Mouse (Mus musculus) small intestine, adult 2 months (tissue): ENCODE data around the gene Lcp1.

Source experiments
- CTCF ChIP-seq: fragments of 200-500 bp; IDR thresholded peaks from 2 replicates; pipeline ENCODE4 v1.5.1; 2012; ENCODE audit warnings: low read depth, mild to moderate bottlenecking, control low read depth, inconsistent platforms, low read length, moderate library complexity, mixed read lengths; ENCODE audit not compliant: insufficient replicate concordance, insufficient read length; ENCODE audit errors: extremely low read depth
- POLR2A ChIP-seq: fragments of 200-500 bp; IDR thresholded peaks from 2 replicates; pipeline ENCODE4 v1.6.1; 2012; ENCODE audit warnings: low read depth, mild to moderate bottlenecking, control low read depth, inconsistent platforms, low read length, moderate library complexity

DNA sequence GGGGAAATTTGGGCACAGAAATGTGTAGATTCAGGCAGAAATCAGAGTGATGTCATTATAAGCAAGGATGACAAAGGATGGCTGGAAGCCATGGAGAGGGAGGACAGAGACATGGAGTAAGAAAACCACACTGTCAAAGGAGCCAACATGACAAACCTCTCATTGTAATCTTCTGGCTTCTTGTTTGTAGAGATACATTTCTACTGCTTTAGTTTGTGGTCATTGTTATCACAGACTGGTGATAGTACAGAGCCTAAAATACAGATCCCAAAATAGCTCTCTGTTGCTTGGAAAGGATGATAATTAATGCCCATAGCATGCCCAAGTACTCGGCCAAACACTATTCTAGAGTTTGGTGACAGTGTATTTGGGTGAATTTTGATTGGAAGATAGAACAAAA, 39.6 kb downstream of the Lcp1 start:
- no peak for TF ChIP-seq CTCF
- no peak for TF ChIP-seq POLR2A
